Mouse (Mus musculus) MEL (cell line): ENCODE measurements around the gene Efna3. TPM values are rescaled to one million over a fixed set of nuclear protein-coding genes. Genes with fewer than 3 reads are reported as not detected.

Experiments
- DNase-seq: peaks from one replicate; pipeline ENCODE4 v3.0.0; 2011; ENCODE audit warnings: low read depth, low spot score
- H3K27ac ChIP-seq: 2 replicates; pipeline ENCODE4 v1.5.1; 2012; ENCODE audit warnings: low read depth, mild to moderate bottlenecking, control low read depth, low read length, moderate library complexity; ENCODE audit not compliant: control insufficient read depth
- H3K27me3 ChIP-seq, 2 experiments: fragments of 150-350 bp in 1 of 2; sonication (generic) in 1 of 2; 2 replicates each; pipeline ENCODE4 v1.6.1; 2012; ENCODE audit warnings: low read length in 2 of 2, mild to moderate bottlenecking in 2 of 2, improper control_type of control experiment in 1 of 2, moderate library complexity in 1 of 2; ENCODE audit not compliant: insufficient read depth in 2 of 2, control insufficient read depth in 1 of 2
- H3K36me3 ChIP-seq, 2 experiments: 2 replicates each; pipeline ENCODE4 v1.6.1; 2012 to 2014; ENCODE audit warnings: low read length in 2 of 2, improper control_type of control experiment in 1 of 2, inconsistent platforms in 1 of 2, mild to moderate bottlenecking in 1 of 2; ENCODE audit not compliant: insufficient read depth in 2 of 2, control insufficient read depth in 1 of 2
- H3K4me1 ChIP-seq, 2 experiments: fragments of 150-350 bp in 1 of 2; sonication (generic) in 1 of 2; 2 replicates each; pipeline ENCODE4 v1.6.1; 2012; ENCODE audit warnings: low read length in 2 of 2, improper control_type of control experiment in 1 of 2, mild to moderate bottlenecking in 1 of 2; ENCODE audit not compliant: insufficient read depth in 2 of 2, control insufficient read depth in 1 of 2
- H3K4me3 ChIP-seq, 2 experiments: fragments of 150-350 bp in 1 of 2; sonication (generic) in 1 of 2; 2 replicates each; pipeline ENCODE4 v1.5.1; 2012; ENCODE audit warnings: low read depth in 2 of 2, low read length in 2 of 2, mild to moderate bottlenecking in 2 of 2, moderate library complexity in 2 of 2, control low read depth in 1 of 2, improper control_type of control experiment in 1 of 2; ENCODE audit not compliant: control insufficient read depth in 1 of 2, insufficient read depth in 1 of 2
- H3K79me2 ChIP-seq: 2 replicates; pipeline ENCODE4 v1.6.1; 2012; ENCODE audit warnings: mild to moderate bottlenecking, low read length, moderate library complexity; ENCODE audit not compliant: control insufficient read depth, poor library complexity, insufficient read depth
- H3K9ac ChIP-seq: 2 replicates; pipeline ENCODE4 v1.6.1; 2012; ENCODE audit warnings: low read depth, mild to moderate bottlenecking, control low read depth, low read length, moderate library complexity; ENCODE audit not compliant: control insufficient read depth, poor library complexity, severe bottlenecking
- H3K9me3 ChIP-seq: fragments of 150-350 bp; sonication (generic); replicated peaks from 2 replicates; pipeline ENCODE4 v1.6.1; 2012; ENCODE audit warnings: mild to moderate bottlenecking, low read length, improper control_type of control experiment, moderate library complexity; ENCODE audit not compliant: insufficient read depth
- E2F4 ChIP-seq: IDR thresholded peaks from 2 replicates; pipeline ENCODE4 v1.6.1; 2011; ENCODE audit warnings: low read depth, low read length, improper control_type of control experiment, borderline replicate concordance
- EP300 ChIP-seq, 2 experiments: IDR thresholded peaks; 2 replicates each; pipeline ENCODE4 v1.6.1; 2011; ENCODE audit warnings: improper control_type of control experiment in 2 of 2, low read length in 2 of 2, low read depth in 1 of 2, mild to moderate bottlenecking in 1 of 2
- ETS1 ChIP-seq: IDR thresholded peaks from 2 replicates; pipeline ENCODE4 v1.6.1; 2012; ENCODE audit warnings: low read depth, mild to moderate bottlenecking, inconsistent platforms, low read length, improper control_type of control experiment, moderate library complexity
- GABPA ChIP-seq: IDR thresholded peaks from 2 replicates; pipeline ENCODE4 v1.6.1; 2012; ENCODE audit warnings: low read depth, mild to moderate bottlenecking, inconsistent platforms, low read length, improper control_type of control experiment, moderate library complexity
- KAT2A ChIP-seq: conservative IDR thresholded peaks from 2 replicates; pipeline ENCODE4 v1.6.1; 2012; ENCODE audit warnings: low read depth, low read length, improper control_type of control experiment, inconsistent platforms
- MAFK ChIP-seq: IDR thresholded peaks from 2 replicates; pipeline ENCODE4 v1.6.1; 2011; ENCODE audit warnings: low read depth, mild to moderate bottlenecking, low read length, improper control_type of control experiment, borderline replicate concordance
- MXI1 ChIP-seq: IDR thresholded peaks from 2 replicates; pipeline ENCODE4 v1.6.1; 2011; ENCODE audit warnings: mild to moderate bottlenecking, low read depth, low read length, improper control_type of control experiment
- MYB ChIP-seq: IDR thresholded peaks from 2 replicates; pipeline ENCODE4 v1.6.1; 2011; ENCODE audit warnings: mild to moderate bottlenecking, low read depth, low read length, improper control_type of control experiment
- POLR2AphosphoS2 ChIP-seq: IDR thresholded peaks from 2 replicates; pipeline ENCODE4 v1.6.1; 2011; ENCODE audit warnings: low read length, improper control_type of control experiment
- POLR2AphosphoS5 ChIP-seq: IDR thresholded peaks from 2 replicates; pipeline ENCODE4 v1.6.1; 2012; ENCODE audit warnings: low read depth, borderline replicate concordance, mild to moderate bottlenecking, inconsistent platforms, low read length, moderate library complexity, mixed read lengths
- RAD21 ChIP-seq: IDR thresholded peaks from 2 replicates; pipeline ENCODE4 v1.6.1; 2011; ENCODE audit warnings: mild to moderate bottlenecking, low read depth, low read length, improper control_type of control experiment
- SIN3A ChIP-seq: IDR thresholded peaks from 2 replicates; pipeline ENCODE4 v1.6.1; 2012; ENCODE audit warnings: low read length, improper control_type of control experiment, inconsistent platforms
- SMC3 ChIP-seq: IDR thresholded peaks from 2 replicates; pipeline ENCODE4 v1.6.1; 2011; ENCODE audit warnings: low read depth, low read length, improper control_type of control experiment
- USF2 ChIP-seq, 2 experiments: IDR thresholded peaks; 2 replicates each; pipeline ENCODE4 v1.6.1; 2011 to 2012; ENCODE audit warnings: improper control_type of control experiment in 2 of 2, low read length in 2 of 2, borderline replicate concordance in 1 of 2, inconsistent platforms in 1 of 2, low read depth in 1 of 2, mild to moderate bottlenecking in 1 of 2; ENCODE audit not compliant: insufficient read depth in 1 of 2
- ZC3H11A ChIP-seq: IDR thresholded peaks from 2 replicates; pipeline ENCODE4 v1.6.1; 2012; ENCODE audit warnings: low read depth, mild to moderate bottlenecking, inconsistent platforms, low read length, improper control_type of control experiment
- polyA plus RNA-seq, 2 experiments: library from polyadenylated mRNA; stranded (reverse) in 1 of 2; unstranded in 1 of 2; fragments of >175 nt in 1 of 2; fragments of >200 nt in 1 of 2; gene quantifications; 2 replicates each; pipeline versions ENCODE4 v1.2.1 to v1.2.4; 2012; ENCODE audit warnings: low replicate concordance in 2 of 2, low read depth in 1 of 2; ENCODE audit not compliant: insufficient read length in 2 of 2, insufficient read depth in 1 of 2, missing spikeins in 1 of 2
- total RNA-seq: library from RNA; depleted of rRNA; stranded (reverse); fragments of 300-350 nt; gene quantifications from 2 replicates; pipeline ENCODE4 v1.2.3, GENCODE M21; 2012

Efna3 gene
- total and polyA plus RNA-seq, 3 experiments = 0.54 to 1.2 TPM; not detected in 1

DNA sequence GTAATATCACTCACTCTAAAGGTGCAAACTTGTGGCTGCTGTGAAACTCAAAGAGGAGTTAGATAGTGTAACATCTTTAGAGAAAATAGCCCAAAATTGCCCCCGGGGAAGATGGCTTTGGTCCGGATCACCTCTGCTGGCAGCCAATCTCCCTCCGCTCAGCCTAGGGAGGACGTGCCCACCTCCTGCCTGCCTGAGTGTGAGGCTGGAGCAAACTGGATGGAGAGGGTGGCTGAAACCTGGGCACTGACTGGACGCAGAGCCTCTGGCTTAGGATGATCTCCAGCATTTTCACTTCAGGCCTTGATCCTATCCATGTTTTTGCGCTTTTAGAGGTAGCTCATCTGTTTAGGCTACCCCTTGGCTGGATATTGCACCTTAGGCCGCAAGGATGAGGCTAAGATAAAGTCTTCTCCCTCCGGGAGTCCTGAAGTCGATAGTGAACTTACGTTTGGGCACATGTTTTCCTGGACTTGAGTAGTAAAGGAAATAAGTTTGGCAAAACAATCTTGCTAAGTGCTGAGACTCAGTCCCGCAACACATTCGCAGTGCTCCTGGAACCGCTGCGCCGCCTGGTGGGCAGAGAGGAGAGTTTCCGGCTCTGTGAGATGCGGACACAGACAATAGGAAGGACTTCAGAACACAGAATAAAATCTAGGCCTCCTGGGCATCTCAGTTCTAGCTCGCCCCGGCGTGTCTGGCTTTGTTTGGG is 41.0 kb downstream of the Efna3 start (continued):
- TF ChIP-seq SMC3 (peak; percentile 99), RAD21 (peak; percentile 92), SIN3A (peak; percentile 68)

DNA sequence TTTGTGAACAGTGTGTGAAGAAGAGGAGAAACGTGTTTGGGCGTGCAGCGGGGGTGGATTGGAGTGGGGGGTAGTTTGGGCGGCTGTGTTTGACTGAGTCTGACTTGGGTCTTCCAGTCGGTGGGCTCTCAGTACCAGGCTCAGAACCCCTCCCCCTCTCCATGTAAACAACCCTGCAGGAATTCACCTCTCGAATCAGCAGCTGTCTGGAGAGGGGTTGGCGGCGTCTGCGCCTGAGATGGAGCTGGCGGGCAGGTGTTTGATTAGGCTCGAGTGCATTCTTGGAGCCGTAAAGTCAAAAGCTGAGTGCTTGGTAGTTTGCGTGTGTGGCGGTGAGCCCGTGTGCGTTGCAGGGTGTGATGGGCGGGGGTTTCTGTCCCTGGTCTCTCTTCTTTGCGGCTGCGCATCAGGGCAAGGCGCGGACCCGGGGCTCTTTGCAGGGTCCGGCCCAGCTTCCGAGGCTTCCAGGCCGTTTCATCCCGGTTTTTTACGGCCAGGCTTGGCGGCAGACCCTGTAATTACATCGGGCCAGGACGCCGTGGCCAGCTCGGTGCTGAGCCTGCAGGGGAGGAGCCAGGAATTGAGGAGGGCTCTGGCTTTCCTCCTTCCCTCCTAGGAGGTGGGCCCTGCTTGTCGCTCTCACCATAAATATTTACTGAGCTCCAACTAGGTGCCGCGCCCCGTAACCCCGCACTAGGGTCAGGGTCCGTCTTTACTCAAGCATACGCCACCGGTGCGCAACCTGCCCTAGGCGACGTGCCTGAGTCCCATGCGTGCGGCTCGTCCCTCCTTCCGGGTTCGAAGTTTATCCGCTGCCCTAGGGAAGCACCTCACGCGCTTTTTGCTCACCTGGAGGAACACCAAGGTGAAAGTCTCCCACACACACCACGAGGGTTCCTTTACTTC is 41.9 kb downstream of the Efna3 start, which contains the start of gene Efna1:
TSS of gene Efna1 (minus strand) at position 537 of the 906 bp plus-strand sequence.
- no peak within 1 kb of the TSS for H3K27ac ChIP-seq
- no peak for DNase-seq
- H3K9ac ChIP-seq = no peak within 1 kb of the TSS
- no peaks in the 10 kb centered on the region for H3K79me2 ChIP-seq
- 0 out of 4 replicates have a peak, but pooled peaks cover 0 to 6% of the 10 kb centered on the region in 2 experiments for H3K4me1 ChIP-seq
- no peaks in the 10 kb centered on the region for H3K9me3 ChIP-seq
- no peak within 1 kb of the TSS for H3K4me3 ChIP-seq
- no peak for TF ChIP-seq POLR2AphosphoS5
- TF ChIP-seq E2F4 = no peak
- TF ChIP-seq KAT2A = no peak
- no peak for TF ChIP-seq EP300 (IDR thresholded peaks at IDR 0.05; ENCODE audit: low read depth in 1 of 2, low read length in 2 of 2)
- TF ChIP-seq MAFK = no peak
- TF ChIP-seq ETS1 = no peak
- TF ChIP-seq SMC3 = no peak
- no peak for TF ChIP-seq RAD21
- TF ChIP-seq GABPA = no peak
- TF ChIP-seq MYB = no peak
- no peak for TF ChIP-seq USF2 (IDR thresholded peaks at IDR 0.05; ENCODE audit: borderline replicate concordance in 1 of 2, insufficient read depth in 1 of 2, low read depth in 1 of 2, low read length in 2 of 2)
- no peak for TF ChIP-seq POLR2AphosphoS2
- no peak for TF ChIP-seq ZC3H11A
- TF ChIP-seq MXI1 = no peak
- H3K36me3 ChIP-seq = no peaks in the 10 kb centered on the region
- peaks cover 29 to 39% of the 10 kb centered on the region in 2 experiments for H3K27me3 ChIP-seq
